Mouse (Mus musculus) cerebellum, postnatal 25 days (tissue): ENCODE results near the gene Phykpl.
"Not testable (repeated sequence)": the region's sequence is repeated elsewhere in the genome, so short reads cannot be mapped to it uniquely, and the experiment has no call there.

ENCODE experiments used
- DNase-seq, 2 experiments: peaks; one replicate each; pipeline ENCODE4 v3.0.0; 2021; ENCODE audit warnings: mixed read lengths in 2 of 2

Gene Phykpl

GRCm38 (mm10) chr11:51587059-51587458, 2.5 kb downstream of the Phykpl start:
- no peak for DNase-seq

DNA sequence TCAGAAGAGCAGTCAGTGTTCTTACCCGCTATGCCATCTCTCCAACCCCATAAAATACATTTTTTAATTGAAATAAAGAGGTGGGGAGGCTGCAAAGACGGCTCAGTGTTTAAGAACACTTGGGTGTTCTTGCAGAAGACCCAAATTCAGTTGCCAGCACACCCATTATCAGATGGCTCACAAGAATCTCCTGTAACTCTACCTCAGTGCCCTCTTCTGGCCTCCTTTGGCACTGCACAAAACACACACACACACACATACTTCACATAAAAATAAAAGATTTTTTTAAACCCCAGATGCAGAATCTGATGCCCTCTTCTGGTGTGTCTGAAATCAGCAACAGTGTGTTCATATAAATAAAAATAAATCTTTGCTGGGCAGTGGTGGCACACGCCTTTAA, 4.3 kb downstream of the Phykpl start:
- DNase-seq, result no peak

DNA sequence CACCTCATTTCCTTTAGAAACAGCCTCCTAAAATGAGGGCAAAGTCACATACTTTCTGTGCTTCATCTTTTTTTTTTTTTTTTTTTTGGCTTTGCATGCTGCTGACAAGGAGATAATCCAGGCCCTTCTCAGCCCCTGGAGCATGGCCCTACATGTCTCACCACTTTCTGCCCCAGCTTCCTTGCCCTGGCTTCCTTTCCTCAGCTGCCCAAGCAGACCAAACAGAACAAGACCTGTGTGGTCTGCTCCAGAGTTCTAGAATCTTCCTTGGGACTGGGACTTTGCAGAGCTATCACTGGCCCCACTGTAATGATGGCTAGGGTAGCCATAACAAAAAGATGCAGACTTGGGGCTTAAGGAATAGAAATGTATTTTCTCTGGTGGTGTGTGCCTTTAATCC, 5.4 kb downstream of the Phykpl start:
- no peak for DNase-seq

- no peak for DNase-seq
Observed at GRCm38 (mm10) chr11:51591168-51591567, 6.6 kb downstream of the Phykpl start.

- DNase-seq, result no peak
Observed at GRCm38 (mm10) chr11:51591915-51592314, 7.4 kb downstream of the Phykpl start.

- DNase-seq, result no peak
Observed at GRCm38 (mm10) chr11:51593368-51593767, 8.8 kb downstream of the Phykpl start.

- no peak for DNase-seq
Observed at GRCm38 (mm10) chr11:51593849-51594248, 9.3 kb downstream of the Phykpl start.

- DNase-seq, result no peak
Observed at GRCm38 (mm10) chr11:51594715-51595350, 10.3 kb downstream of the Phykpl start.

DNA sequence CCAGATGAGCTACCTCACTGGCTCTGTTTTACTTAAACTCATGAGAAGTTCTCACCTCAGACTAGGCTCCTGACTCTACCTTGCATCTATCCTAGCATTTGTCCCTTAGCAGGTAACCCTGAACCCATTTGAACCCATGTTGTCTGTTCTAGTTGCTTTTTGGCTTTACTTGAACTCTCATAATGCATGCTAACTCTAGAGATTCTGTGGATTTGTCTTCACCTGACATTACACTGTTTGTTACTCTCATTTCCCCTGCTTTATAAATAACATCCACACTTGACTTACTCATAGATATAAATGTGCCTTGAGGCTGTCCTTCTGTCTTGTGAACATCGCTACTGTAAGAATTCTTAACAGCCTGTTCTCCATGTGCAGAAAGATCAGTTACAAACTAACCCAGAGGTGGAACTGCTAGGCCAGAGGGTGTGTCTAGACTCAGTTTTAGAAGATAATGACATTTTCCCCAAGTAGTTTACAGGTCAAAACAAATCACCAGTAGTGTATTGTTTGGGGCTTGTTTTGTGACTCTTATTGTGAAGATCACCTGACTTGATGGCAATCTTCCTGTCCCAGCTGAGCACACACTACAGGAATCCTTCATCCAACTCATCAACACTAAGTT, 11.0 kb downstream of the Phykpl start:
- DNase-seq, result no peak

GRCm38 (mm10) chr11:51597553-51597952, 13.0 kb downstream of the Phykpl start:
- no peak for DNase-seq

- DNase-seq, result no peak
Observed at GRCm38 (mm10) chr11:51602253-51602652, 17.7 kb downstream of the Phykpl start.

DNA sequence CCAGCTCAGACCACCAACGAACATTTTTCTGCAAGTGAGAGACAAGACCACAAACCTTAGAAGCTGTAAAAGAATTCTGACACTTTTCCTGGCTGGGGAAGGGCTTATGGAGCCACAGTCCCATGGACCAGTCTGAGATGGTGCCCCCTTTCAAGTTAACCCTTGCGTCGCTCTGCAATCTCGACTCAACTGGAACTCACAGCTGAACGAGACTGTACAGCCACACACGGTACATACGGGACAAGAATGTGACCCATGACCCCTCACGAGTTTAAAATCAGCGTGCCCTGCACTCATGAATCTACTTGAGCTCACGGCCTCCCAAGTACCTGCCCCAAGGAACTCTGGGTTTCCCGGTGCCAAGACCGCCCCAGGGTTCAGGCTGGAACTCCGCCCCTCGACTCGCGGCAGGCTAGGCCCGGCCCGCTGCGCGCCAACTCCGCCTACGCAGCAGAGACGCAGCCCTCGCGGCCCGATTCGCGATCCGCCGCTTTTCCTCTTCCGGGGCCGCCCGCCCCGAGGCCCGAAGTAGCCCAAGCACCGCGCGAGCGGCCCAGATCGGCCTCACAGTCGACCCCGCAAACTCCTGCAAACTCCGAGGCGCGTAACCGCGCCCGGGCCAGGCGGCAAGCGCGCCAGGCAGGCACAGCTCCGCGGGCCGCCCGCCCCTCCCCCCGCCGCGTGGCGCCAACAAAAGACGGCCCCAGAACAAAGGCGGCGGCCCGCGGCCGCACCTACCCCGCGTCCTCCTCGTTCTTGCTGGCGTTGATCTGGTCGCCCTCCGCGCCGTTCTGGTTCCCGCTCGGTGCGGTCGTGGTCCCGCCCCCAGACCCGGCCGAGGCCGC, 21.3 kb downstream of the Phykpl start:
- DNase-seq, result peak; percentile 84 to 88

GRCm38 (mm10) chr11:51606447-51607095, 22.0 kb downstream of the Phykpl start, which contains the start of gene Hnrnpab:
Gene Hnrnpab (minus strand): TSS chr11:51606847.
- DNase-seq, result peak; percentile 97 to 98

GRCm38 (mm10) chr11:51607096-51607738, 22.7 kb downstream of the Phykpl start:
- DNase-seq, result no peak

DNA sequence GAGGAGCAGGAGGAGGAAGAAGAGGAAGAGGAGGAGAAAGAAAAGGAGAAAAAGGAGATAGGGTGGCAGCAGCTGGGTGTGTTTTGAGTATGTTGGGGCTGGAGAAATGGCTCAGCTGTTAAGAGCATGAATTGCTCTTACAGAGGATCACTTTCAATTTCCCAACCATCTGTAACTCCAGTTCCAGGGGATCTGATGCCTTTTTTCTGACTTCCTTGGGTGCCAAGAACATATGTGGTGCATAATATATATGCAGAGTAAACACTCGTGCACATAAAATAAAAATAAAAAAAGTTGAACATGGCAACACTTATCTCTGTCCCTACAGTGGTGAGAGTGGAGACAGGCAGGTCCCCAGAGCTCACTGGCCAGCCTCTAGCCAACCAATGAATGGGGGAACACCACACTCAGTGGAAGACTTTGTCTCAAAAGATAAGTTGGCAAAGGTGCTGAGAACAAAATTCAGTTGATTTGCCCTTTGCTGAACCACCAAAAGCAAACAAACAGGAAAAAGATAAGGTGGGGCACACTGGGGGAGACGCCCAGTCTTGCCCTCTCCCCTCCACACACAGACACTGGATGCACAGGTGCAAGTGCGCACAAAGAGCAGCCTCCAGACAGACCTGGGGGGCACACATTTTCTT, 24.8 kb downstream of the Phykpl start:
- no peak for DNase-seq

DNA sequence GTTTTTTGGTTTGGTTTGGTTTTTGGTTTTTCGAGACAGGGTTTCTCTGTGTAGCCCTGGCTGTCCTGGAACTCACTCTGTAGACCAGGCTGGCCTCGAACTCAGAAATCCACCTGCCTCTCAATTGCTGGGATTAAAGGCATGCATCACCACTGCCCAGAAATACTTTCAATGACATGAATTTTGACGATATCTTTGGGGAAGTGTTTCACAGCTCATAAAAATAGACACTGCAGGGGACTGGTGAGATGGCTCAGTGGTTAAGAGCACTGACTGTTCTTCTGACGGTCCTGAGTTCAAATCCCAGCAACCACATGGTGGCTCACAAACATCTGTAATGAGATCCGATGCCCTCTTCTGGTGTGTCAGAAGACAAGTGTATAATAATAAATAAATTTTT, 25.4 kb downstream of the Phykpl start:
- not testable (repeated sequence) for DNase-seq

- DNase-seq, result no peak
Observed at GRCm38 (mm10) chr11:51614256-51614655, 29.7 kb downstream of the Phykpl start.

- DNase-seq, result no peak
Observed at GRCm38 (mm10) chr11:51615129-51615528, 30.6 kb downstream of the Phykpl start.

DNA sequence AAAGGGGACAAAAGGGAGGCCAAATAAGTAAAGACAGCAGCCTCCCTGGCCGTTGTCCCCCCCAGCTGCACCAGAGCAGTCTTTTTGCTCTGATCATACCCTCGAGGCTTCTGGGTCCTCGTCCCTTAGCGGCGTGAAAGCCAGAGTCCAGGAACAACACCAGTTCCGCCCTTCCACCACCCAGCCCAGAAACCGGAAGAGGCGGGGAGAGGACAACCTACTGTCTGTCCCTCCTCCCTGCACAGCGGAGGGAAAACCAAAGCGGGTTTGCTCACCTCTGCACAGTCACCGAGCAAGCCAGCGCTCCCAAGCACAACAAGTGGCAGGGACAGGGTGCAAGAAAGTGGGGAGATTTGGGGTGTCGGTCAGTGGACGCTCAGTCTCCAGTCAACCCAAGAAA, 31.0 kb downstream of the Phykpl start:
- peak; percentile 37 to 60 for DNase-seq

DNA sequence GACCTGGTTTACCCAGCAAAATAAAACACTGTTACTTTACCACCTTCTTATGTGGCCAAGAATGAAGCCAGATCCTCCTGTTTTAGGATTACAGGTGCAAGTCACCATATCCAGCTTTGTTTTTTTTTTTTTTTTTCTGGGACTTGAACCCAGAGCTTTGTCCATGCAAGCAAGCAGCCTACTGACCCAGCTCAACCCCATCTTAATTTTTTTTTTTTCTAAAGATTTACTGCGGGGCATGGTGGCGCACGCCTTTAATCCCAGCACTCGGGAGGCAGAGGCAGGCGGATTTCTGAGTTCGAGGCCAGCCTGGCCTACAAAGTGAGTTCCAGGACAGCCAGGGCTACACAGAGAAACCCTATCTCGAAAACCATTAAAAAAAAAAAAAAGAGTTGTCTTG, 31.6 kb downstream of the Phykpl start:
- not testable (repeated sequence) for DNase-seq

GRCm38 (mm10) chr11:51617693-51618092, 33.1 kb downstream of the Phykpl start:
- peak; percentile 59 to 82 for DNase-seq

GRCm38 (mm10) chr11:51618894-51619408, 34.4 kb downstream of the Phykpl start:
- no peak for DNase-seq
